Mouse (Mus musculus): ENCODE measurements around the gene Dok5.
A peak's percentile ranks its signal among the peaks of the same experiment; 100 is the strongest.

The Dok5 gene

DNA sequence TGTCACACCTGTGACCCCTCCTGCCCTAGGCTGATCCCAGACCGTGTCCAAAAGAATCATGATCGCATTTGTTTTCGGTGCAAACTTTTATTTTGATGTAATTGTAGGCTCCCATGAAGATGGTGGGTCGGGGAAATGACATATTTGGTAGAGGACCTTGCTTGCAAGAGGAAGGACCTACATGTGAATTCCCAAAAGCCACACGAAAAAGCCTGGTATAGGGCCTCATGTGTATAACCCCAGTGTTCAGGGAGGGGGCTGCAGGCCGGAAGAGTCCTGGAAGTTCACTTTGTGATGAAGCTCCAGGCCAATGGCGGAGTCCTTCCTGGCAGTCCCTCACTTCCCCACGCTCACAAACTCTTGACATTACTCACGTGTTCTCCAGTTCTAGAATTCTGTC, 7.3 kb downstream of the Dok5 start:
- no peak for DNase-seq (ENCODE audit: low spot score)

GRCm38 (mm10) chr2:170739713-170740365, 8.2 kb downstream of the Dok5 start:
- DNase-seq (ENCODE audit: low spot score), result no peak

- DNase-seq (ENCODE audit: low spot score), result no peak
These were observed 11.9 kb downstream of the Dok5 start for GRCm38 (mm10) chr2:170743521-170743920.

DNA sequence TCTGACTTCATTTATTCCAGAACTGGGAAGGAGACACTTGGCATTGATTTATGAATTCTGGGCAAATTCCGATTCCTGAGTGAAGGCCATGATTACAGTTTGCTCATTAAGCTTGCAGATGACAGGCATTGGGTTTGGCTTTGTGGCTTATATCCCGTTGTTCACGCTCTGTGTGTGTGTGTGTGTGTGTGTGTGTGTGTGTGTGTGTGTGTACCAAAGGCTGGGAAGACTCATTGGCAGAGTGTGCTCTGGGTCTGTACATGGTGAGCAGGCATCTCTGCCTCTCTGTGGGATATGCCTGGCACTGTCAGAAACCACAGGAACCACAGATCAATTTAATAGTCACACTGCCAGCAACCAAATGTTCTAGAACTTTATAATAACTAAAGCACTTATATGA, 17.3 kb downstream of the Dok5 start:
- DNase-seq (ENCODE audit: low spot score), result no peak

- DNase-seq (ENCODE audit: low spot score), result no peak
These were observed 20.7 kb downstream of the Dok5 start for GRCm38 (mm10) chr2:170752191-170752850.

DNA sequence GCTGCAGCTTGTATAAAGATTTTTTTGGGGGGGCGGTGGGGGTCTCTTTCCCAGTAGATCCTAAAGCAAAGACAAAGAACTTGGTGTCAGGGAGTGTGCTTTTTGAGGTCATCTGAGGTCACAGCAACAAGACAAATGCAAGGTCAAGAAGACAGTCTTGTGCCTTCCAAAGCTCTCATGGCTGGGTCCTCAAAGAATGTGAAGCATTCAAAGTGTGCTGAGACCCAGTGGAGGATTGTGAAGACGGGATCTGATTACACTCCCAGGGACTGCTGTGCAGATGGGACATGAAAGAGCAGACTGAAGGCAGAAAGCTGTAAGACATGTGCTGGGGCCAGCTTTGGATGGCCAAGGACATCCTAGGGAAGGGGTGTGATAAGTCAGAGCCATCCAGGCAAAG, 24.2 kb downstream of the Dok5 start:
- no peak for DNase-seq (ENCODE audit: low spot score)

- no peak for DNase-seq (ENCODE audit: low spot score)
These were observed 25.1 kb downstream of the Dok5 start for GRCm38 (mm10) chr2:170756667-170757066.

DNA sequence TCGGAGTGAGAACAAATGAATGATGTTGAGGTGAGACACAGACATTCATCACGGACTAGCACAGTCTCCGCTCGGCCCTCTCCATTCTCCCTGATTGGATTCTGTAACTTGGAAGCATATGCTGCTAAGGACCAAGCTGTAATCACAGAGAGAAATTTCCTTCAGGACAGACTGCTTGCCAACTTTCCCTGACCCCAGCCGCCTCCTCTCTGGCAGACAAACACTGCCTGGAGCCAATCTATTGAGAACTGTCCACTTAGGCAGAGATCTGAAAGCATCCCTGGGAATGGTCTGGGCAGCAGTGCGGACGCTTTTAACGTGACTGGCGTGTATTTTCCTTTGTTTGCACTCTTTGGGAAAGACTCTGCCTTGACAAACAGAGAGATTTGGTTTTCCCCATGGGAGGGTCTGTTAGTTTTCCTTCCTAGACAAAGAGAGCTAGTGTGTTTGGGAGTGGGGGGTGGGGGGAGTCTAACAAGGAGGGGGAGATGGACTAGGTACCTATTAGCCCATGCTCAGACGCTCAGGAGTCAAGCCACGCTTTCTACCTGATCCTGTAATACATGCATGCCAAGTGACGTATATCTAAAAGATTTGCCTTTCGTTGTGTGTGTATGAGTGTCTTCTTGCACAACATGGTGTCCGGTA, 25.7 kb downstream of the Dok5 start:
- DNase-seq (ENCODE audit: low spot score), result no peak

DNA sequence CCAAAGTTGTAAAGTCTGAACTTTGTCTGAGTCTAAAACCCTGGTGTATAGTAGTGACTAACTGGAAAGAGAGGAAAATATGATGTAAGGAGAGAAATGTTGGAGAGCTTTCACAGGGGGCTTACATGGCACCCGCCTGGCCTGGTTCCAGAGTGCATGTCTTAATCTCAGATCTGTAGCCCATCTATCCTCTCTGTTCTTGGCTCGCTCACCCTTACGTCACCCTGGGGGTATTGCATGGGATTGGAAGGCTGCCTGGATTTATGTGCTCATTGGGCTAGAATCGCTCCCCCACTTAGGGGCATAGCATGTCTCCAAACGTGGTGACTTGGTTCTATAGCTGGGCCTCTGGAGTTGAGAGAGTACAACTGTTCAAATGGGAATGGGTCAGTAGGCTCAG, 26.6 kb downstream of the Dok5 start:
- no peak for DNase-seq (ENCODE audit: low spot score)

DNA sequence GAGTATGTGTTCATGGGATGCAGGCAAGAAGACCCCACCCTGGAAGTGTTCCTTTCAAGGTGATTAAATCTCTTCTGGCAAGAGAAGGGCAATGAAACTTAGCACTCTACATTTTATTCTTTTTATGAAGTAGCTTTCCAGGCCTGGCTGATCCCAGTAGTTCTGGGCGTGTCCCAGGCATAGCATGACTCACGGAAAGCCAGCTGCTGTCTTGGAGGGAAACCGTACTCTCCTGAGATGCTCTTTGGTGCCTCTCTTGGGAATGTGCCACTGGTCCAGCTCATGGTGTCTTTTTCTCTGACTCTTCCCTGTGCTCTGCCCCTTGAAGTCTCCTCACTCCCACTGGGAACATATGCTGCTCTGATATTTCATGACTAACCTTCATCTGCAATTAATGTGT, 33.1 kb downstream of the Dok5 start:
- DNase-seq (ENCODE audit: low spot score), result no peak

DNA sequence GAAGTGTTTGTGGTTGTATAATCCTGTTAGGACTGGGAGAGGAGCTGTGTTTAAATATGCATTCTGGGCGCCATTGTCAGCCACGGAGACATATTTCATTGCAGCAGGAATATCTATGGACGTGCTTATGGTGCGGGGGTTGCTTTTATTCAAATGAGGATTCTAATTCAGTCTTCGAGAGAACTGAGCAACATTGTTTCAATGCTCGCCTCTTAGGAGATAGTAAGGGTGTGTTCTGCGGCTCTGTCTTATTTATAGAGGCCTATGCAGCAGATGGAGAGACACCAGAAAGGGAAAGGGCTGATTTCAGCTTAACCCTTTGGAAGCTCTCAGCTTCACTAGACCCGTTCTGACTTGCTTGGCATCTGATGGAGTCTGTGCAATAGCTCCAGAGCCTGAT, 35.6 kb downstream of the Dok5 start:
- peak; percentile 37 for DNase-seq (ENCODE audit: low spot score)

- no peak for DNase-seq (ENCODE audit: low spot score)
These were observed 37.1 kb downstream of the Dok5 start for GRCm38 (mm10) chr2:170768699-170769098.

- no peak for DNase-seq (ENCODE audit: low spot score)
These were observed 39.9 kb downstream of the Dok5 start for GRCm38 (mm10) chr2:170771555-170771954.

DNA sequence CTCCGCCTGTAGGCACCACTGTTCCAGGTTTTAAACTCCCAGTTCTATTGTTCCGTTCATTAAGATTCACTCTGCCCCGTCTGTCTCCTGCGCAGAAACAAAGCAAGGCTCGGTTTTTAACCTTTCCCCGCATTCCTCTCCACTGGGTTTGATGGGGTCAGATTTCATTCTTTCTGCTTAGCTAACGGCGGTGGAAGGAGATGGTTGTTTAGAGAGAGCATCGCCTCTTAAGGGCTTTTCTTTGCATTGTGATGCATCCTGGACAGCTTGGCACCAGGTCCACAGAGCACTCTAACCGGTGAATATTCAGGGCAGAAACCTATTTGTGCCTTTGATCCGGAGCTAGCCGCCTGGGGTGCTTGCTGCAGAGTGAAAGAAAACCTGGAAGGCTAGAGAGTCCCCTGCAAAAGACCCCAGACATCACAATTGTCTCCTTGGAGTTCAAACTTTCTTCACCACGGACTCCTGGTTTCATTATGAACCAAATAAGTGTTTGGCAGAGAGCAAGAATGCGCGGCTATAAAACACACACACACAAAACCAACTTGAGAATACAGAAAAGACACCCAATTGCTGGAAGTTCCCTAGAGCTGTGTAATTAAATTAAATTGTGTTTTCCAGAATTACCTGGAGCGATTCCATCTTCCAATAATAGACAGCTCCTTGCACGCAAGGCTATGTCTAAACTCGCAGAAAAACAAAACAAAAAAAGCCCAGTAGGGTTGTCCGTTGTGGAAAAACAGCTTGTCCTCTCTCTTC, 40.7 kb downstream of the Dok5 start:
- no peak for DNase-seq (ENCODE audit: low spot score)

DNA sequence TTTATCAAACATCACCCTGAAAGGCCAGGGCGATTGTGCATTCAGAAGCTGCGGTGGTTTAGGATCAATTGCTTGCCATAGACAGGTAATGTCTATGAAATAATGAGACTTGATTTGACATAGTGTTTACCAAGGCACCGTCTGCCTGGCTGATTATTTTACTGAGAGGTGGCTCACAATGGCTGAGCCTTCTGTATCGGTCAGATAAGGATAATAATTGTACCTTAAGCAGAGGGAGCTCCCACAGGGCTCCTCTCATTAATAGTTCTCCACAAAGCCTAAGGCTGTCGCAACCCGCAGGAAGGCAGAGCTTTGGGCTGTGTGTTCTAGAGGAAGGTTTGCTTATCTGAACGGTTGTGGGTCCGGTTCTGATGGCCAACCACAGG, 41.3 kb downstream of the Dok5 start:
- no peak for DNase-seq (ENCODE audit: low spot score)

DNA sequence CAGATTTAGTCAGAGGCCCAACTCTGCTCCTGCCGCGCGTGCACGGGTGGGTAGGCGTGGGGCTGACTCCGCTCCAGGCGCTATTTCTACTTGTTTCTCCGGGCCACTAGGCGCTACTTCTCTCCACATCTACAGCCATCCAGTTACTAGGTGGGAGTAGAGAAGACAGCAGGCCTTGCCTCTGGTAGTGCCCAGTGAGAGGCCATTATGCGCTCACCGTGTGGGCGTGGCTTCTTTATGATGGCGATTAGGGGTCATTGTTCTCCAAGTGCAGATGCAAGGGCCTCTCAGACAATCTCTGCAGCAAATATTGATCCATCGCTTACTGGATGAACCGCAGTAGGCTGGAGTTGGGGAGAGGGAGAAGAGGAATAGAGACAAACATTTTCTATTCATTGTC, 44.0 kb downstream of the Dok5 start:
- no peak for DNase-seq (ENCODE audit: low spot score)

DNA sequence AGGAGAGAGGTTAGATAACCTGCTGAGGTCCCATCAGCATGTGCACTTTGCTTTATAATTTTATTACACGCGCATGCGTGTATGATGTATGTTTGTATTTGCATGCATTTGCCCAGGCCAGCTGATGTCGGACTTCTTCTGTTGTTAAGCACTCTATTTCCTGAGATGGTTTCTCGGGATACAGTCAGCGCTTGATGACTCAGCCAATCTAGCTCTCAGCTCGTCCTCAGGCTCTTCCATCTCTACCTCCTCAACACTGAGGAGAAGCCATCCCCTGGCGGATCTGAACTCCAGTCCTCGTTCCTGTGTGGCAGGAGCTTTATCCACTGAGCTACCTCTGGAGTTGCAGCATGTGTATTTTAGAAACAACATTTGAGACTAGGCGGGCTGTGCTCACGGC, 44.5 kb downstream of the Dok5 start:
- DNase-seq (ENCODE audit: low spot score), result no peak

- no peak for DNase-seq (ENCODE audit: low spot score)
These were observed 46.0 kb downstream of the Dok5 start for GRCm38 (mm10) chr2:170777572-170777971.

GRCm38 (mm10) chr2:170780010-170780750, 48.6 kb downstream of the Dok5 start:
- no peak for DNase-seq (ENCODE audit: low spot score)

- no peak for DNase-seq (ENCODE audit: low spot score)
These were observed 56.5 kb downstream of the Dok5 start for GRCm38 (mm10) chr2:170788101-170788500.

GRCm38 (mm10) chr2:170791332-170792017, 59.9 kb downstream of the Dok5 start:
- DNase-seq (ENCODE audit: low spot score), result no peak

- no peak for DNase-seq (ENCODE audit: low spot score)
These were observed 63.6 kb downstream of the Dok5 start for GRCm38 (mm10) chr2:170795242-170795641.
